8 mouse cellular contexts compared by ENCODE assay signal in genomic region chr3:127789500-127790191, GRCm38 (mm10). TPM values are rescaled to one million over a fixed set of nuclear protein-coding genes. Genes with fewer than 3 reads are reported as not detected.
DNase-seq lines count a peak whose midpoint lies in the region; ATAC-seq lines count a peak whose summit lies in the region.

Gene Tifa (plus strand): TSS chr3:127789805.

- peak; percentile 48 for ATAC-seq in common myeloid progenitor, adult 5-6 weeks (replicated peaks; ENCODE audit: low read depth, poor library complexity, severe bottlenecking)
- ATAC-seq in megakaryocyte-erythroid progenitor cell, adult 5-6 weeks (replicated peaks; ENCODE audit: low FRiP score, low TSS enrichment, poor library complexity, severe bottlenecking), result peak; percentile 36

- intact Hi-C loops in gastrocnemius, postnatal 14 days (cut with DNase I; ENCODE audit: low total_unique reads), result no loop called here
- intact Hi-C loops in left cerebral cortex, postnatal 36 days (cut with DNase I), result no loop called here

- peak; percentile 70 to 71 for DNase-seq in adrenal gland, adult 18-20 months (ENCODE audit: low spot score in 2 of 2)
- peak; percentile 57 for DNase-seq in gastrocnemius, postnatal 14 days
- peak; percentile 49 for DNase-seq in induced T-regulatory cell, adult 2 months (ENCODE audit: low read depth)
- DNase-seq in left cerebral cortex, postnatal 36 days (ENCODE audit: low spot score in 2 of 2), result peak; percentile 43 to 50
- peak; percentile 29 for DNase-seq in right cerebral cortex, postnatal 14 days
- peak; percentile 60 for DNase-seq in yolk sac, embryonic 10.5 days (ENCODE audit: low spot score)

RNA-seq across cellular contexts. Expression of gene Tifa, which starts in this region (rescaled TPM):
- 1 to 10 TPM; 4.9 to 6.6 TPM for total RNA-seq in adrenal gland, adult 18-20 months (2021)
- total RNA-seq in common myeloid progenitor, adult 5-6 weeks (2017), result 34.5 and 46.9 TPM in 2 replicates
- total RNA-seq in gastrocnemius, postnatal 14 days (2021), result 1 to 10 TPM; 1.4 to 1.5 TPM
- total RNA-seq in left cerebral cortex, postnatal 36 days (2021), result 1 to 10 TPM; 4.7 to 5.0 TPM
- total RNA-seq in megakaryocyte-erythroid progenitor cell, adult 5-6 weeks (2014; fragmentation: Nextera tagmentation), result 34.5 and 36.0 TPM in 2 replicates
- total RNA-seq in megakaryocyte-erythroid progenitor cell, adult 5-6 weeks (2017), result 32.1 and 34.1 TPM in 2 replicates

Comparison
In these comparisons a context has a peak if more than half of its experiments do, and no peak if none do; other contexts are left out.
1. Peak in every context shown above with its lines: DNase-seq and ATAC-seq.